Mouse (Mus musculus) erythroblast, embryonic 14.5 days (primary cell): Measurements from ENCODE around the gene Wwp2. TPM values are rescaled to one million over a fixed set of nuclear protein-coding genes. Genes with fewer than 3 reads are reported as not detected.

Experiments used
- H3K27me3 ChIP-seq: 2 replicates; pipeline ENCODE4 v1.6.1; 2012; ENCODE audit warnings: inconsistent platforms; ENCODE audit not compliant: control insufficient read depth
- H3K36me3 ChIP-seq: 2 replicates; pipeline ENCODE4 v1.6.1; 2012; ENCODE audit warnings: mild to moderate bottlenecking, inconsistent platforms; ENCODE audit not compliant: control insufficient read depth
- H3K4me1 ChIP-seq: 2 replicates; pipeline ENCODE4 v1.6.1; 2012; ENCODE audit warnings: inconsistent platforms; ENCODE audit not compliant: control insufficient read depth
- H3K4me3 ChIP-seq: replicated peaks from 2 replicates; pipeline ENCODE3; 2012; ENCODE audit warnings: moderate library complexity, mild to moderate bottlenecking, inconsistent platforms
- H3K9me3 ChIP-seq: 2 replicates; pipeline ENCODE4 v1.6.1; 2012; ENCODE audit warnings: low read length, inconsistent platforms, mixed read lengths; ENCODE audit not compliant: control insufficient read depth
- GATA1 ChIP-seq: IDR thresholded peaks from 2 replicates; pipeline ENCODE4 v1.6.1; 2012; ENCODE audit warnings: low read length, inconsistent platforms, mixed read lengths
- TAL1 ChIP-seq: IDR thresholded peaks from 3 replicates; pipeline ENCODE4 v1.6.1; 2012; ENCODE audit warnings: low read length, inconsistent platforms, mixed read lengths
- polyA plus RNA-seq: library from polyadenylated mRNA; stranded (reverse); fragments of >175 nt; gene quantifications from 2 replicates; pipeline ENCODE4 v1.2.3, GENCODE M21; 2012

Gene Wwp2
- polyA plus RNA-seq, 1 experiment: 11.3 TPM

DNA sequence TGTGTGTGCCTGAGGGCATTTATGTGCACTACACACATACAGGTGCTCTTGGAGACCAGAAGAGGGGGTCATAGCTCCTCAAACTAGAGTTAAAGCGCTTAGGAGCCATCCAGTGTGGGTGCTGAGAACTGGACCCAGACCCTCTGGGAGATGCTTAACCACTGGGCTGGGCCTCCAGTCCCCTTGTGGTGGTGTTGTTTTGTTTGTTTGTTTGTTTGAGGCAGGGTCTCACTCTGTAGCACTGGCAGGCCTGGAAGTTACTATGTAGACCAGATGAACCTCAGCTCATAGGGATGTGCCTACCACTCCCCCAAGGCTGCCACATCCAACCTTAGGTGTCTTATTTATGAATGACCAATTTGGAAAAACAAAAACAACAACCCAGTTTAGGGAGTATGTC is 70.9 kb downstream of the Wwp2 start:
- Histone ChIP-seq H3K4me1 (peaks cover 18% of the 10 kb centered on the region), H3K9me3 (no peaks in the 10 kb centered on the region), H3K27me3 (no peaks in the 10 kb centered on the region), H3K4me3 (no peak overlapping the region), H3K36me3 (peaks cover 46% of the 10 kb centered on the region)
- no peak for TF ChIP-seq TAL1
- no peak for TF ChIP-seq GATA1

DNA sequence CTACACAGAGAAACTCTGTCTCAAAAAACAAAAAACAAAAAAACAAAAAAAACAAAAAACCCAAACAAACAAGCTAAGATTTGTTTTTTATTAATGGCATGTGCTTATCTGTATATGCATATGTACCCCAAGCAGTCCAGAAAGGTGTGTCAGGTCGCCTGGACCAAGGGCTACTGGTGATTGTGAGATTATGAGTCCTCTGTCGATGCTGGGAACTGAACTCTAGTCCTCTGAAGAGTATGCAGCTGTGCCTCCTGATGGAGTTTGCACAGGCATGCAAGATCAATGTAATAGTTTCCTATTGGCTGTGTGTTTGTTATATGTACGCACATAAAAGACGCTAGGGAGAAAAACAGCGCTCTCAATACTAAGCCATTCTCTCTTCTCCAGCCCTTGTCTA is 74.0 kb downstream of the Wwp2 start:
- H3K36me3 ChIP-seq: peaks cover 44% of the 10 kb centered on the region
- no peak overlapping the region for H3K4me3 ChIP-seq
- H3K4me1 ChIP-seq: peaks cover 2% of the 10 kb centered on the region; the same call in 1 of the 2 replicates
- TF ChIP-seq GATA1: no peak
- no peak for TF ChIP-seq TAL1
- no peaks in the 10 kb centered on the region for H3K27me3 ChIP-seq
- no peaks in the 10 kb centered on the region for H3K9me3 ChIP-seq

GRCm38 (mm10) chr8:107510766-107511165 is 74.6 kb downstream of the Wwp2 start:
- no peaks in the 10 kb centered on the region for H3K27me3 ChIP-seq
- H3K36me3 ChIP-seq: peaks cover 42% of the 10 kb centered on the region
- no peak overlapping the region for H3K4me3 ChIP-seq
- H3K9me3 ChIP-seq: no peaks in the 10 kb centered on the region
- H3K4me1 ChIP-seq: peaks cover 2% of the 10 kb centered on the region; the same call in 1 of the 2 replicates
- TF ChIP-seq TAL1: no peak
- TF ChIP-seq GATA1: no peak

DNA sequence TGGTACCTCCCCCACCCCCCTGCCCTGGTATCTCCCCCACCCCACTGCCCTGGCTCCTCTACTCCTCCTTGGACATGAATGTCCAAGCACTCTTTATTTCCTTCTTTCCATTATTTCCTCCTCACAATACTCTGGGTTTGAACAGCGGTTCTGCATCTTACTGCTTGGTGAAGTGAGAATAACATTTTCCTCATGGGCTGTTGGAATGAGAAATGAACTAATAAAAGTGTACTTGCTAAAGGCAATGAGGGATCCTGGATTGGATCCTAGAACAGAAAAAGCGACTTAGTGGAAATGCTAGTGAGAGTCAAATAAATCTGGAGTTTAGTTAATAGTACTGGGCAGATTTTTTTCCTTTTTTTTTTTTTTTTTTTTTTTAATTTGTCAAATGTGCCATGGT is 77.1 kb downstream of the Wwp2 start:
- Histone ChIP-seq H3K36me3 (peaks cover 29% of the 10 kb centered on the region), H3K27me3 (no peaks in the 10 kb centered on the region), H3K4me3 (no peak overlapping the region), H3K9me3 (no peaks in the 10 kb centered on the region), H3K4me1 (peaks cover 2% of the 10 kb centered on the region; the same call in 1 of the 2 replicates)
- TF ChIP-seq TAL1: no peak

GRCm38 (mm10) chr8:107514949-107515721 is 79.0 kb downstream of the Wwp2 start:
- Histone ChIP-seq H3K4me1 (peaks cover 1% of the 10 kb centered on the region; the same call in 1 of the 2 replicates), H3K9me3 (no peaks in the 10 kb centered on the region), H3K36me3 (peaks cover 34% of the 10 kb centered on the region), H3K4me3 (no peak overlapping the region), H3K27me3 (no peaks in the 10 kb centered on the region)
- TF ChIP-seq GATA1 (no peak), TAL1 (no peak)

GRCm38 (mm10) chr8:107518726-107519125 is 82.6 kb downstream of the Wwp2 start:
- no peaks in the 10 kb centered on the region for H3K4me1 ChIP-seq
- no peak for TF ChIP-seq GATA1
- no peak for TF ChIP-seq TAL1
- no peaks in the 10 kb centered on the region for H3K9me3 ChIP-seq
- H3K36me3 ChIP-seq: peaks cover 51% of the 10 kb centered on the region
- H3K27me3 ChIP-seq: no peaks in the 10 kb centered on the region
- no peak overlapping the region for H3K4me3 ChIP-seq

DNA sequence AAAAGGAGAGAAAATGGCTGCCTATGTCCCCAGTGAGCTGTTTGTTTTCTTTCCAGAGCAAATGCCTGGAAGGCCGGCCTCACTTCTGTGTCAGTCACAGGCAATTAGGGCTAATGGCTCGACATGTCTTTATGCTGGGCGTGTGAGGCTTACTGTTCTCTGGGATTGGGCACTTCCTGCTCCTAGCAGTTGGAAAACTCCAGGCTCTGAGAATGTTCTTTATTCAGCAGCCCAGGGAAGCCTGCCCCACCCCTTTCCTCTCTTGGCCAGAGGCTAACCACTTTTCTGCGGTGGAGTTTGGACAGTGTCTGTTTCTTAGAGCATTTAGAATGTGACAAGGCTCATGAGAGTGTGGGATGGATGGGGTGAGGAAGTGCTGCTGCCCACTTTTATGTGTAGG is 83.7 kb downstream of the Wwp2 start:
- no peaks in the 10 kb centered on the region for H3K4me1 ChIP-seq
- H3K27me3 ChIP-seq: no peaks in the 10 kb centered on the region
- no peak overlapping the region for H3K4me3 ChIP-seq
- H3K36me3 ChIP-seq: peaks cover 52% of the 10 kb centered on the region
- no peaks in the 10 kb centered on the region for H3K9me3 ChIP-seq
- TF ChIP-seq GATA1: no peak
- no peak for TF ChIP-seq TAL1

DNA sequence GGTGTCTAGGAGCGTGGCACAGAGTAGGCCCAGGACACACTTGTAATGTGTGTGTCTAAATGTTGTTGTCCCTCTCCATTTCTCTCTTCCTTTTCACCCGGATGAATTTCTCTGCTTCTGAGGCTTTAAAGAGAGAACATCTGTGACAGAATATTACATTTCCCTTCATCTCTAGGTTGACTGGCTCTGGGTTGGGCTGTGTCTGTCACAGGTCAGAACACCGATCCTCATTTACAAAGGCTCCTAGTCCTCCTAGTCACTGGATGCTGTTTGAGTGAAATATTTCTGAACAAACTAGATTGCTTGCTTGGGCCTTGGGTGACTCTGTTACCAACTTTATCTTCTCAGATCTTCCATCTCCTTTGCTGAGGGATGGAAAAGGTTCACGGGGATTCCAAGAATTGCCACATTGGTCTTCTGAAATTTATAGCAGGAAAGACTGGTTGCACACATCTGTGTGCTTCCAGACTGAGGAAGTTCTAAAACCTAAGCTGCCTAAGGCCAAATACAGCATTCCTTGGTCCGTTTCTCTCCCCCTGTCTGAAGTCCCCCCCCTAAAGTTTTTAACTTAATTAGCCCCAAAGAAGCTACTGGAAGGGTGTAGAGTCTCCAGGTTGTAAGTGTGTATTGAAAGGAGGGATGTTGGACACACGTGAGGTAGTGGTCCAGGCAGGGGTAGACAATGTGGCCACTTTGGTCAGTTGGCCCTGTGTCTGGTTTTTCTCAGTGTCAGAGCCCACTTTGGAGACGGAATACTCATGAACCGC is 85.8 kb downstream of the Wwp2 start:
- H3K4me1 ChIP-seq: no peaks in the 10 kb centered on the region
- no peaks in the 10 kb centered on the region for H3K27me3 ChIP-seq
- H3K4me3 ChIP-seq: no peak overlapping the region
- TF ChIP-seq GATA1 (no peak), TAL1 (no peak)
- H3K9me3 ChIP-seq: no peaks in the 10 kb centered on the region
- H3K36me3 ChIP-seq: peaks cover 46% of the 10 kb centered on the region

- Histone ChIP-seq H3K36me3 (peaks cover 44% of the 10 kb centered on the region), H3K4me1 (no peaks in the 10 kb centered on the region)
These were observed 86.3 kb downstream of the Wwp2 start for GRCm38 (mm10) chr8:107522555-107522833.

More at GRCm38 (mm10) chr8:107522555-107522833, 86.3 kb downstream of the Wwp2 start:
- Histone ChIP-seq H3K4me3 (no peak overlapping the region), H3K9me3 (no peaks in the 10 kb centered on the region), H3K27me3 (no peaks in the 10 kb centered on the region)
- no peak for TF ChIP-seq GATA1
- TF ChIP-seq TAL1: no peak
